Mouse (Mus musculus): ENCODE measurements around the gene Sort1.

DNA sequence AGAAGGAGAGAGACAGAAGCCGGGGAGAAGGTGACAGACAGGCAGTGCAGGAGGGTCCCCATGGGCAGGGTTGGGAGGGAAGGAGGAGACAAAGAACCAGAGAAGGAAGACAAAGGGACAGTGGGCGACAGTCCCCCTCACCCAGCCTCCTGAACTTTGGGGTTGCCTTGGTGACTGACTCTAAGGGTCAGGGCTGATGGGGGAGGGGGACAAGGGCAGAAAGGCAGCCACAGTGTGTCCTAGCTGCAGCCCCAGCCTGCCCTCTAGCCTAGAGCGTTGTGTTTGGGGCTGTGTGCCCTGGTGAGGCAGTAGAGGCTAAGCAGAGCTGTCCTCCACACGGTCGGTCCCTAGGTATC, 126.5 kb downstream of the Sort1 start:
- TF ChIP-seq CTCF (IDR thresholded peaks at IDR 0.05; ENCODE audit: low read depth) (no peak), EP300 (IDR thresholded peaks at IDR 0.05; ENCODE audit: low read depth) (no peak)

All from heart, postnatal 0 days (tissue).